In genomic region chr3:31212205-31213038, GRCm38 (mm10) we compare ENCODE assay signal across 18 mouse cellular contexts.
DNase-seq lines count a peak whose midpoint lies in the region; ATAC-seq and TF ChIP-seq lines count a peak whose summit lies in the region.
"Had no signal": no experiment of that assay in that cellular context is flagged by ENCODE, and none has a peak within 500 bp of the region (broad histone marks: within the 10 kb centered on the region; RNA-seq: fewer than 3 reads in every experiment).

No protein-coding gene starts in this region.

- H3K4me3 ChIP-seq in hindbrain, embryonic 10.5 days = no peak overlapping the region
- no peak overlapping the region for H3K4me3 ChIP-seq in hindbrain, embryonic 16.5 days (ENCODE audit: low read length)
- no peak overlapping the region for H3K4me3 ChIP-seq in stomach, embryonic 16.5 days (replicated peaks; ENCODE audit: low read length)
- no peak overlapping the region for H3K4me3 ChIP-seq in stomach, postnatal 0 days (ENCODE audit: low read depth, low read length)
- H3K4me3 ChIP-seq in limb, embryonic 12.5 days (replicated peaks) = no peak overlapping the region
- H3K4me3 ChIP-seq: forebrain, embryonic 13.5 days; heart, embryonic 12.5 days; myocyte had no signal

- no peak for TF ChIP-seq EP300 in stomach, postnatal 0 days (optimal IDR thresholded peaks at IDR 0.05)

- H3K27me3 ChIP-seq in hindbrain, embryonic 10.5 days (ENCODE audit: insufficient read depth, poor library complexity, severe bottlenecking) = no peaks in the 10 kb centered on the region
- H3K27me3 ChIP-seq in hindbrain, embryonic 16.5 days (replicated peaks; ENCODE audit: control insufficient read depth, insufficient read depth, low read length) = no peaks in the 10 kb centered on the region
- H3K27me3 ChIP-seq in stomach, embryonic 16.5 days (ENCODE audit: control insufficient read depth, insufficient read depth, low read length) = no peaks in the 10 kb centered on the region
- H3K27me3 ChIP-seq in stomach, postnatal 0 days (ENCODE audit: control insufficient read depth, insufficient read depth, low read length) = no peaks in the 10 kb centered on the region
- H3K27me3 ChIP-seq in limb, embryonic 12.5 days = no peaks in the 10 kb centered on the region
- H3K27me3 ChIP-seq: forebrain, embryonic 13.5 days; Patski had no signal

- DNase-seq in hindbrain, embryonic 10.5 days (ENCODE audit: low spot score) = peak; percentile 22
- DNase-seq in stomach, postnatal 0 days (ENCODE audit: low spot score) = no peak
- no peak for DNase-seq in spleen, adult 12 weeks (ENCODE audit: low spot score)
- DNase-seq in gastrocnemius, postnatal 4 days (ENCODE audit: low spot score in 2 of 2) = no peak
- DNase-seq in thymus, postnatal 36 days = no peak
- DNase-seq: adrenal gland, adult 8-10 months; cerebellum, adult 18-20 months; layer of hippocampus, postnatal 36 days; lung, adult 2 months; right cerebral cortex, postnatal 14 days had no signal

- H3K36me3 ChIP-seq in hindbrain, embryonic 10.5 days = no peaks in the 10 kb centered on the region
- no peaks in the 10 kb centered on the region for H3K36me3 ChIP-seq in hindbrain, embryonic 16.5 days (ENCODE audit: control insufficient read depth, insufficient read depth, low read length)
- no peaks in the 10 kb centered on the region for H3K36me3 ChIP-seq in stomach, embryonic 16.5 days (ENCODE audit: control insufficient read depth, insufficient read depth, low read length)
- no peaks in the 10 kb centered on the region for H3K36me3 ChIP-seq in stomach, postnatal 0 days (ENCODE audit: control insufficient read depth, insufficient read depth, low read length)
- no peaks in the 10 kb centered on the region for H3K36me3 ChIP-seq in limb, embryonic 12.5 days
- H3K36me3 ChIP-seq: heart, embryonic 12.5 days had no signal

- no peak overlapping the region for H3K4me2 ChIP-seq in hindbrain, embryonic 16.5 days (ENCODE audit: low read length)
- no peak overlapping the region for H3K4me2 ChIP-seq in stomach, embryonic 16.5 days (ENCODE audit: low read depth, low read length)
- H3K4me2 ChIP-seq in stomach, postnatal 0 days (replicated peaks; ENCODE audit: low read depth) = no peak overlapping the region
- peak overlapping the region; percentile 29 for H3K4me2 ChIP-seq in limb, embryonic 12.5 days
- H3K4me2 ChIP-seq: forebrain, embryonic 13.5 days; heart, embryonic 12.5 days had no signal

- peaks cover 35% of the 10 kb centered on the region for H3K4me1 ChIP-seq in hindbrain, embryonic 10.5 days (replicated peaks)
- H3K4me1 ChIP-seq in hindbrain, embryonic 16.5 days (ENCODE audit: control insufficient read depth, insufficient read depth, low read depth, low read length) = peaks cover 3% of the 10 kb centered on the region; the same call in 1 of the 2 replicates
- 0 out of 2 replicates have a peak, but pooled peaks cover 5% of the 10 kb centered on the region for H3K4me1 ChIP-seq in stomach, embryonic 16.5 days (ENCODE audit: control insufficient read depth, insufficient read depth, low read length)
- no peaks in the 10 kb centered on the region for H3K4me1 ChIP-seq in stomach, postnatal 0 days (replicated peaks; ENCODE audit: control insufficient read depth, insufficient read depth)
- H3K4me1 ChIP-seq in limb, embryonic 12.5 days (replicated peaks) = peaks cover 58% of the 10 kb centered on the region

- 70% methylated on average over 9 of the region's 9 CpGs for WGBS in hindbrain, embryonic 10.5 days
- WGBS in hindbrain, embryonic 16.5 days = 47% methylated on average over 9 of the region's 9 CpGs
- 43% methylated on average over 9 of the region's 9 CpGs for WGBS in stomach, embryonic 16.5 days
- 44% methylated on average over 9 of the region's 9 CpGs for WGBS in stomach, postnatal 0 days
- WGBS in limb, embryonic 12.5 days = 20% methylated on average over 9 of the region's 9 CpGs

- no peak overlapping the region for H3K9ac ChIP-seq in hindbrain, embryonic 16.5 days (ENCODE audit: low read depth, low read length)
- H3K9ac ChIP-seq in stomach, embryonic 16.5 days (ENCODE audit: low read length) = no peak overlapping the region
- H3K9ac ChIP-seq in stomach, postnatal 0 days (ENCODE audit: low read length) = no peak overlapping the region
- H3K9ac ChIP-seq in limb, embryonic 12.5 days (replicated peaks) = no peak overlapping the region
- H3K9ac ChIP-seq: forebrain, embryonic 13.5 days; heart, embryonic 12.5 days had no signal

- ATAC-seq in hindbrain, embryonic 16.5 days = no peak
- peak; percentile 20; the same call in 1 of the 2 replicates for ATAC-seq in stomach, embryonic 16.5 days (ENCODE audit: insufficient read depth, low FRiP score)
- no peak for ATAC-seq in stomach, postnatal 0 days (ENCODE audit: low FRiP score, low TSS enrichment)
- ATAC-seq in limb, embryonic 12.5 days (ENCODE audit: insufficient number of reproducible peaks, insufficient read depth, low FRiP score, low TSS enrichment, low read depth) = peak; percentile 96
- ATAC-seq: forebrain, embryonic 13.5 days; inflammation-experienced regulatory T-cells, adult 6 months; Patski had no signal

- no peaks in the 10 kb centered on the region for H3K9me3 ChIP-seq in hindbrain, embryonic 10.5 days
- no peaks in the 10 kb centered on the region for H3K9me3 ChIP-seq in hindbrain, embryonic 16.5 days (ENCODE audit: control insufficient read depth, low read length)
- H3K9me3 ChIP-seq in stomach, embryonic 16.5 days (replicated peaks; ENCODE audit: control insufficient read depth, low read length) = no peaks in the 10 kb centered on the region
- no peaks in the 10 kb centered on the region for H3K9me3 ChIP-seq in stomach, postnatal 0 days (ENCODE audit: control insufficient read depth, low read length)
- H3K9me3 ChIP-seq in limb, embryonic 12.5 days = no peaks in the 10 kb centered on the region
- H3K9me3 ChIP-seq: forebrain, embryonic 13.5 days; heart, embryonic 12.5 days had no signal

- no peak for TF ChIP-seq CTCF in stomach, postnatal 0 days (IDR thresholded peaks at IDR 0.05; ENCODE audit: low read depth)

- peak overlapping the region; percentile 77 for H3K27ac ChIP-seq in hindbrain, embryonic 10.5 days
- H3K27ac ChIP-seq in hindbrain, embryonic 16.5 days (ENCODE audit: low read depth, low read length) = no peak overlapping the region
- no peak overlapping the region for H3K27ac ChIP-seq in stomach, embryonic 16.5 days (ENCODE audit: low read length)
- no peak overlapping the region for H3K27ac ChIP-seq in stomach, postnatal 0 days (replicated peaks)
- H3K27ac ChIP-seq in limb, embryonic 12.5 days = peak overlapping the region; percentile 92
- H3K27ac ChIP-seq: forebrain, embryonic 13.5 days had no signal

Comparison
In these comparisons a context has a peak if more than half of its experiments do, and no peak if none do; other contexts are left out.
1. H3K27ac ChIP-seq: peak in hindbrain, embryonic 10.5 days (single experiment) and limb, embryonic 12.5 days (single experiment); none in hindbrain, embryonic 16.5 days (single experiment), stomach, embryonic 16.5 days (single experiment) and stomach, postnatal 0 days (single experiment).
2. ATAC-seq: peak in stomach, embryonic 16.5 days (single experiment) and limb, embryonic 12.5 days (single experiment); none in hindbrain, embryonic 16.5 days (single experiment) and stomach, postnatal 0 days (single experiment).